Mouse (Mus musculus) lung, postnatal 0 days (tissue): ENCODE results near the gene Sucnr1.

ENCODE experiments used
- CTCF ChIP-seq: IDR thresholded peaks from 2 replicates; pipeline ENCODE4 v1.5.1; 2016; ENCODE audit warnings: antibody characterized with exemption, mild to moderate bottlenecking
- EP300 ChIP-seq: IDR thresholded peaks from 2 replicates; pipeline ENCODE4 v1.6.1; 2016; ENCODE audit warnings: antibody characterized with exemption, mild to moderate bottlenecking, control low read depth

- no peak for TF ChIP-seq CTCF
- TF ChIP-seq EP300 = no peak
Observed at GRCm38 (mm10) chr3:60078883-60079415, 2.7 kb upstream of the Sucnr1 start.
